Mouse (Mus musculus) forebrain, embryonic 15.5 days (tissue): ENCODE results near the gene Atp1a2. TPM values are rescaled to one million over a fixed set of nuclear protein-coding genes. Genes with fewer than 3 reads are reported as not detected.
"Not testable (repeated sequence)": the region's sequence is repeated elsewhere in the genome, so short reads cannot be mapped to it uniquely, and the experiment has no call there.

Experiments
- ATAC-seq: fragments of 200-750 bp; cut with Nextera tagmentation; replicated peaks from 2 replicates; pipeline ENCODE4 v1.8.0; 2017; ENCODE audit warnings: mild to moderate bottlenecking, moderate TSS enrichment, moderate library complexity
- H3K27ac ChIP-seq: fragments of 300-500 bp; sonication (generic); replicated peaks from 2 replicates; pipeline ENCODE4 v1.5.1; 2015; ENCODE audit warnings: mild to moderate bottlenecking, inconsistent platforms
- H3K27me3 ChIP-seq: fragments of 300-500 bp; sonication (generic); 2 replicates; pipeline ENCODE4 v1.6.1; 2015; ENCODE audit warnings: inconsistent platforms
- H3K36me3 ChIP-seq: fragments of 300-500 bp; sonication (generic); 2 replicates; pipeline ENCODE4 v1.6.1; 2015; ENCODE audit warnings: mild to moderate bottlenecking, inconsistent platforms
- H3K4me1 ChIP-seq: fragments of 300-500 bp; sonication (generic); 2 replicates; pipeline ENCODE4 v1.6.1; 2015; ENCODE audit warnings: inconsistent platforms
- H3K4me2 ChIP-seq: fragments of 300-500 bp; sonication (generic); replicated peaks from 2 replicates; pipeline ENCODE4 v1.6.1; 2015; ENCODE audit warnings: mild to moderate bottlenecking, inconsistent platforms
- H3K4me3 ChIP-seq: fragments of 300-500 bp; sonication (generic); 2 replicates; pipeline ENCODE4 v1.5.1; 2015; ENCODE audit warnings: mild to moderate bottlenecking, inconsistent platforms
- H3K9ac ChIP-seq: fragments of 300-500 bp; sonication (generic); replicated peaks from 2 replicates; pipeline ENCODE4 v1.6.1; 2015; ENCODE audit warnings: mild to moderate bottlenecking, inconsistent platforms
- H3K9me3 ChIP-seq: fragments of 300-500 bp; sonication (generic); 2 replicates; pipeline ENCODE4 v1.6.1; 2016; ENCODE audit warnings: inconsistent platforms
- WGBS: fragments of 180-500 bp; shearing (Covaris S2); methylation state at CpG from one replicate; pipeline ENCODE4 v1.1.7; 2015; ENCODE audit warnings: mixed read lengths; 5-methylcytosine and 5-hydroxymethylcytosine counted together
- polyA plus RNA-seq: library from polyadenylated mRNA; unstranded; fragments of >200 nt; fragmentation: Nextera tagmentation; extraction: Ambion mirVana; gene quantifications from 2 replicates; pipeline ENCODE4 v1.2.1, GENCODE M21; 2015

The Atp1a2 gene
- polyA plus RNA-seq, 1 experiment from 2014 or later: 33.1 TPM

- H3K9ac ChIP-seq, H3K27ac ChIP-seq, H3K9me3 ChIP-seq, H3K27me3 ChIP-seq, ATAC-seq, H3K4me1 ChIP-seq, H3K36me3 ChIP-seq, H3K4me2 ChIP-seq, H3K4me3 ChIP-seq: not testable (repeated sequence)
- 58% methylated on average over 23 of the region's 23 CpGs for WGBS
These were observed 53.2 kb downstream of the Atp1a2 start for GRCm38 (mm10) chr1:172244645-172245044.

DNA sequence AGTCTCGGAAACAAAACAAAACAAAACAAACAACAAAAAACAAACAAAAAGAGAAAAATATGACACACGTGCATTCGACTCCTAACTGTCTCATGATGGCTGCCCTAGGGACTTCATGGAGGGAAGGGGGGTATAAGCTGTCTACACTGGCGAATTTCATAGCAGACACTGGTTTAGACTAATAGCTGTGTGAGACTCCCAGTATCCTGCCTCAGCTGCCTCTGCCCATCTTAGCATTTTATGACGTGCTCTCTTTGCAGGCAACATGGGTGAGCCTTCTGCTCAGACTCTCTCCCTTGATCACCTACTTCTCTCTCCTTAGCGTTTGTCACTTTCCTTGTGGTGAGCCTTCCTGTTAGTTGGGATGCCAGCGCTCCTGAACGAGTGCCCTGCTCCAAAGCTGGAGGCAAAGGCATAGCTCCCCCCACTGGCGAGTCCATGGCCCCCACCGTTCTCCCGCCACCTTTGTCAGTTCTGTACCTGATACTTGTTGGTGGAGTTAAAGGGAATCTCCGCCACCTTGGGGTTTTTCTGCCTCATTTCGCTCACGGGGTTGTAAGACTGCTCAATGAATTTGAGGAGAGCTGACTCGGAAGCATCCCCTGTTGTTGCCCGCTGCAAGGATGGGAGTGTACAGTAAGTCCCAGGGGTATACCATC is 54.2 kb downstream of the Atp1a2 start:
- no peak; the same call in 1 of the 2 replicates for ATAC-seq
- Histone ChIP-seq H3K4me2 (0 out of 2 replicates have a peak overlapping the region, but pooled peaks have one; percentile 13), H3K9me3 (no peaks in the 10 kb centered on the region), H3K4me3 (no peak overlapping the region), H3K9ac (0 out of 2 replicates have a peak overlapping the region, but pooled peaks have one; percentile 14), H3K4me1 (0 out of 2 replicates have a peak, but pooled peaks cover 8% of the 10 kb centered on the region), H3K27me3 (no peaks in the 10 kb centered on the region), H3K27ac (no peak overlapping the region; the same call in 1 of the 2 replicates), H3K36me3 (no peaks in the 10 kb centered on the region)
- WGBS: 35% methylated on average over 16 of the region's 16 CpGs

GRCm38 (mm10) chr1:172242401-172242800 is 55.5 kb downstream of the Atp1a2 start:
- WGBS: 7% methylated on average over 2 of the region's 2 CpGs
- Histone ChIP-seq H3K9me3 (no peaks in the 10 kb centered on the region), H3K36me3 (no peaks in the 10 kb centered on the region), H3K4me3 (no peak overlapping the region), H3K4me1 (0 out of 2 replicates have a peak, but pooled peaks cover 8% of the 10 kb centered on the region), H3K9ac (no peak overlapping the region), H3K27me3 (no peaks in the 10 kb centered on the region), H3K4me2 (no peak overlapping the region), H3K27ac (peak overlapping the region; percentile 64)
- peak; percentile 94 for ATAC-seq

- Histone ChIP-seq H3K27me3 (no peaks in the 10 kb centered on the region), H3K9ac (no peak overlapping the region), H3K27ac (peak overlapping the region; percentile 55; the same call in 1 of the 2 replicates), H3K4me3 (no peak overlapping the region), H3K4me1 (0 out of 2 replicates have a peak, but pooled peaks cover 8% of the 10 kb centered on the region), H3K36me3 (no peaks in the 10 kb centered on the region), H3K9me3 (no peaks in the 10 kb centered on the region), H3K4me2 (no peak overlapping the region)
- no peak for ATAC-seq
- 29% methylated on average over 6 of the region's 6 CpGs for WGBS
These were observed 56.7 kb downstream of the Atp1a2 start for GRCm38 (mm10) chr1:172240945-172241708.

- Histone ChIP-seq H3K4me3 (no peak overlapping the region), H3K9me3 (no peaks in the 10 kb centered on the region), H3K27ac (no peak overlapping the region), H3K9ac (no peak overlapping the region), H3K27me3 (no peaks in the 10 kb centered on the region), H3K36me3 (no peaks in the 10 kb centered on the region), H3K4me1 (no peaks in the 10 kb centered on the region), H3K4me2 (no peak overlapping the region)
- WGBS: 100% methylated on average over 1 of the region's 1 CpGs
- ATAC-seq: no peak
These were observed 68.6 kb downstream of the Atp1a2 start for GRCm38 (mm10) chr1:172229215-172229614.

DNA sequence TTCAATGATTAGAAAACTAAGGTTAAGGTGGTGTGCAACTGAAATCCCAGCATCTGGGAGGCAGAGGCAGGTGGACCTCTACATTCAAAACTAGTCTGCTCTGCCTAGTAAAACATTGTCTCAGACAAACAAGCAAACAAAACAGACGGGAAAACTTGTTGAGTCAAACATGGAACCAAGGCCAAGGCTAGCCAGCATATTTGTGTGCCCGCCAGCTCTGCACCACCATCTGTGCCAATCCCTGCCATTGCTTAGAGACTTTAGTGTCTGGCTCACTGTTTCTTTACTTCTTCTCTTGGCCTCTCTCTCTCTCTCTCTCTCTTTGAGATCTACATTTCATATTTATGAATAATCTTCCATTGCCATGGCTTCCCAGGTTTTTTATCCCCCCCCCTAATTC is 69.7 kb downstream of the Atp1a2 start:
- H3K27ac ChIP-seq: no peak overlapping the region
- no peaks in the 10 kb centered on the region for H3K27me3 ChIP-seq
- H3K36me3 ChIP-seq: no peaks in the 10 kb centered on the region
- H3K4me2 ChIP-seq: no peak overlapping the region
- no peak for ATAC-seq
- 65% methylated on average over 2 of the region's 2 CpGs for WGBS
- no peaks in the 10 kb centered on the region for H3K4me1 ChIP-seq
- H3K9me3 ChIP-seq: no peaks in the 10 kb centered on the region
- no peak overlapping the region for H3K4me3 ChIP-seq
- H3K9ac ChIP-seq: no peak overlapping the region

Other genes starting within 250 kb of the Atp1a2 start
- gene Nhlh1, start 240.5 kb downstream of the Atp1a2 start, polyA plus RNA-seq: 3.9 and 4.6 TPM in 2 replicates
- 207 TPM in 2 replicates for gene Copa, start 215.5 kb downstream of the Atp1a2 start, polyA plus RNA-seq
- 104 and 105 TPM in 2 replicates for gene Ncstn, start 215.3 kb downstream of the Atp1a2 start, polyA plus RNA-seq
- gene Pex19, start 171.3 kb downstream of the Atp1a2 start, polyA plus RNA-seq: 155 and 160 TPM in 2 replicates
- gene Dcaf8, start 150.0 kb downstream of the Atp1a2 start, polyA plus RNA-seq: 104 and 109 TPM in 2 replicates
- gene Pea15a, start 91.3 kb downstream of the Atp1a2 start, polyA plus RNA-seq: 462 and 488 TPM in 2 replicates
- 6.2 and 6.4 TPM in 2 replicates for gene Casq1, start 78.2 kb downstream of the Atp1a2 start, polyA plus RNA-seq
- gene Atp1a4, start 39.6 kb downstream of the Atp1a2 start, polyA plus RNA-seq: 0.09 and 0.10 TPM in 2 replicates
- 137 and 162 TPM in 2 replicates for gene Igsf8, start 36.4 kb downstream of the Atp1a2 start, polyA plus RNA-seq
- gene Kcnj9, start 31.3 kb upstream of the Atp1a2 start, polyA plus RNA-seq: 3.4 and 3.5 TPM in 2 replicates
- gene Kcnj10, start 43.1 kb upstream of the Atp1a2 start, polyA plus RNA-seq: 1.7 and 1.9 TPM in 2 replicates
- gene Pigm, start 78.5 kb upstream of the Atp1a2 start, polyA plus RNA-seq: 4.7 TPM in 2 replicates
- not detected in 2 replicates for gene Slamf9, start 177.3 kb upstream of the Atp1a2 start, polyA plus RNA-seq
- gene Igsf9, start 183.7 kb upstream of the Atp1a2 start, polyA plus RNA-seq: 74.0 and 78.3 TPM in 2 replicates
- gene Tagln2, start 202.0 kb upstream of the Atp1a2 start, polyA plus RNA-seq: 46.6 and 52.7 TPM in 2 replicates
- gene Cfap45, start 222.7 kb upstream of the Atp1a2 start, polyA plus RNA-seq: 1.9 and 3.1 TPM in 2 replicates